Mouse (Mus musculus) heart, embryonic 14.5 days (tissue): ENCODE data around the gene Dab2. TPM values are rescaled to one million over a fixed set of nuclear protein-coding genes. Genes with fewer than 3 reads are reported as not detected.

Source experiments
- ATAC-seq: fragments of 200-750 bp; cut with Nextera tagmentation; 2 replicates; pipeline ENCODE4 v1.8.0; 2017; ENCODE audit warnings: low read depth, moderate TSS enrichment; ENCODE audit not compliant: insufficient number of reproducible peaks, insufficient read depth, low FRiP score
- H3K27ac ChIP-seq, 2 experiments: fragments of 200-500 bp in 1 of 2; fragments of 300-500 bp in 1 of 2; sonication (generic) in 1 of 2; replicated peaks in 1 of 2; 2 replicates each; pipeline ENCODE4 v1.5.1; 2012 to 2014; ENCODE audit warnings: low read depth in 2 of 2, low read length in 2 of 2, control low read depth in 1 of 2, mild to moderate bottlenecking in 1 of 2, mixed read lengths in 1 of 2; ENCODE audit not compliant: control insufficient read depth in 1 of 2, insufficient read depth in 1 of 2
- H3K27me3 ChIP-seq: fragments of 300-500 bp; sonication (generic); 2 replicates; pipeline ENCODE4 v1.6.1; 2014; ENCODE audit warnings: mild to moderate bottlenecking, low read length, control low read depth; ENCODE audit not compliant: control insufficient read depth, insufficient read depth
- H3K36me3 ChIP-seq: fragments of 300-500 bp; sonication (generic); 2 replicates; pipeline ENCODE4 v1.6.1; 2014; ENCODE audit warnings: mild to moderate bottlenecking, control low read depth, low read length, mixed read lengths; ENCODE audit not compliant: control insufficient read depth, insufficient read depth
- H3K4me1 ChIP-seq, 2 experiments: fragments of 200-500 bp in 1 of 2; fragments of 300-500 bp in 1 of 2; sonication (generic) in 1 of 2; 2 replicates each; pipeline ENCODE4 v1.6.1; 2012 to 2014; ENCODE audit warnings: low read length in 2 of 2, control low read depth in 1 of 2, mixed read lengths in 1 of 2; ENCODE audit not compliant: control insufficient read depth in 2 of 2, insufficient read depth in 2 of 2
- H3K4me2 ChIP-seq: fragments of 300-500 bp; sonication (generic); 2 replicates; pipeline ENCODE4 v1.6.1; 2014; ENCODE audit warnings: mild to moderate bottlenecking, low read length
- H3K4me3 ChIP-seq, 2 experiments: fragments of 200-500 bp in 1 of 2; fragments of 300-500 bp in 1 of 2; sonication (generic) in 1 of 2; 2 replicates each; pipeline ENCODE4 v1.5.1; 2012 to 2014; ENCODE audit warnings: low read length in 2 of 2, mild to moderate bottlenecking in 2 of 2, control low read depth in 1 of 2, low read depth in 1 of 2, moderate library complexity in 1 of 2; ENCODE audit not compliant: control insufficient read depth in 1 of 2, insufficient read depth in 1 of 2
- H3K9ac ChIP-seq: fragments of 300-500 bp; sonication (generic); 2 replicates; pipeline ENCODE4 v1.6.1; 2014; ENCODE audit warnings: mild to moderate bottlenecking, low read length
- H3K9me3 ChIP-seq: fragments of 300-500 bp; sonication (generic); 2 replicates; pipeline ENCODE4 v1.6.1; 2016; ENCODE audit warnings: low read length, control low read depth; ENCODE audit not compliant: control insufficient read depth
- whole genome bisulfite sequencing: fragments of 180-500 bp; shearing (Covaris S2); extraction: QIAGEN DNeasy Blood & Tissue Kit; methylation state at CpG from one replicate; pipeline ENCODE4 v1.1.7; 2014; 5-methylcytosine and 5-hydroxymethylcytosine counted together
- polyA plus RNA-seq: library from polyadenylated mRNA; unstranded; fragments of >200 nt; fragmentation: Nextera tagmentation; extraction: Ambion mirVana; gene quantifications from 2 replicates; pipeline ENCODE4 v1.2.1, GENCODE M21; 2014

Gene Dab2
- polyA plus RNA-seq, 1 experiment from 2014 or later = 36.4 TPM

DNA sequence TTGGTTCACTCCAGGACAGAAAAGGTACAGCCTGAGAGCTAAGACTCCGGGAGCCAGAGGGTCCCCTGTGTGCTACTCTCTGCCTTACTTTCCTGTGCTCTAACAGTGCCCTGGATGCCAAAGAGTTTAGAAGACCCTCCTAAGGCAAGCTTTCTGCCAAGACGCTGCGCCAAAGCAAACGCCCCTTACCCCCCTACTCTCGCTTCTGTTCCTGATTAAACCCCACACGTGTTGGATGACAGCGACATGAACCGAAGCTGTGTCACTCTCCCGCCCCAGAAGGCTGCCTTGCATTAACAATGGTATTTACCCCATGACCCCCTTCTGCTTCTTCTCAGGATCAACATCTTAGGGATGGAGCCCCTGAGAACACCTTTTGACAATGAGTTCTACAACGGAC lies 167.4 kb downstream of the Dab2 start:
- ATAC-seq = no peak
- no peaks in the 10 kb centered on the region for H3K4me1 ChIP-seq
- no peaks in the 10 kb centered on the region for H3K36me3 ChIP-seq
- H3K4me2 ChIP-seq = no peak overlapping the region
- no peak overlapping the region for H3K9ac ChIP-seq
- no peak overlapping the region for H3K4me3 ChIP-seq
- no peaks in the 10 kb centered on the region for H3K9me3 ChIP-seq
- WGBS = 72% methylated on average over 10 of the region's 10 CpGs
- no peaks in the 10 kb centered on the region for H3K27me3 ChIP-seq
- no peak overlapping the region for H3K27ac ChIP-seq

DNA sequence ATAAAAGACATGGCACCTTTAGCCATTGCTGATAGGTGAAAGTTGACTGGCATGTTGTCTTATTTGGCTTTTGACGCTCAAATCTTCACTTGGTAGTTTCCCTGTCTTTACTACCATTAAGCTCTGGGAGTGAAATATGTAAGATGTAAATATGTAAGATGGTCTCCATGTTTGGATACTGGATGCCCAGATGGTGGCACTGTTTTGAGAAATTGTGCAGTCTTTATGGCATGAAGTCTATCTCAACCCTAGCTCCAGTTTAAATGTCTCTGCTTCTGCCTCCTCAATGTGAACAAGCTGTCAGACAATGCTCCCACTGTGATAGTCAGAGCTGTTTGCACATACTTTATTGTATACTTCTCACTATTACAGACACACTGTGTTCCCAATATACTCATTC lies 169.3 kb downstream of the Dab2 start:
- H3K9me3 ChIP-seq = no peaks in the 10 kb centered on the region
- ATAC-seq = no peak
- no peak overlapping the region for H3K27ac ChIP-seq
- no peak overlapping the region for H3K4me2 ChIP-seq
- WGBS = 87% methylated on average over 1 of the region's 1 CpGs
- no peaks in the 10 kb centered on the region for H3K4me1 ChIP-seq
- no peak overlapping the region for H3K9ac ChIP-seq
- H3K27me3 ChIP-seq = no peaks in the 10 kb centered on the region
- no peak overlapping the region for H3K4me3 ChIP-seq
- no peaks in the 10 kb centered on the region for H3K36me3 ChIP-seq

DNA sequence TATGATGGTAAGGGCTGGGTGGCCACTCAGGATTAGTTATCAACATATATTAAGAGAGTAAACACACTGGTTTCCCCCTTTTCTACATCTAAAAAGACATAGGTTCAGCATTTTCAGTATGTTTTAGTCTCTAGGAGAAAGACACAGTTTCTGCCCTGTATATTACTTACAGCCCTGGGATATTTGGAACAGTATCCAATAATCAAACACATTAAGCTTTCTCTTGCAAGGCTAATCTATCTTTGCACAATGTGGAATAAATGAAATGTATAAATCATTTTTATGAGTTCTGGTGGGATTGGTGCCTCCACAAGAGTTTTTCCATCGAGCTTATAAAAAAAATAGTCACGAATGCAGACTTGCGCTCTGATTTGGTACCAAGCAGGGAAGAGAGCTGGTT lies 169.8 kb downstream of the Dab2 start:
- Histone ChIP-seq H3K9ac (no peak overlapping the region), H3K27ac (no peak overlapping the region), H3K27me3 (no peaks in the 10 kb centered on the region), H3K4me2 (no peak overlapping the region), H3K4me3 (no peak overlapping the region), H3K4me1 (no peaks in the 10 kb centered on the region), H3K9me3 (no peaks in the 10 kb centered on the region), H3K36me3 (no peaks in the 10 kb centered on the region)
- no peak for ATAC-seq
- WGBS = 90% methylated on average over 3 of the region's 3 CpGs

DNA sequence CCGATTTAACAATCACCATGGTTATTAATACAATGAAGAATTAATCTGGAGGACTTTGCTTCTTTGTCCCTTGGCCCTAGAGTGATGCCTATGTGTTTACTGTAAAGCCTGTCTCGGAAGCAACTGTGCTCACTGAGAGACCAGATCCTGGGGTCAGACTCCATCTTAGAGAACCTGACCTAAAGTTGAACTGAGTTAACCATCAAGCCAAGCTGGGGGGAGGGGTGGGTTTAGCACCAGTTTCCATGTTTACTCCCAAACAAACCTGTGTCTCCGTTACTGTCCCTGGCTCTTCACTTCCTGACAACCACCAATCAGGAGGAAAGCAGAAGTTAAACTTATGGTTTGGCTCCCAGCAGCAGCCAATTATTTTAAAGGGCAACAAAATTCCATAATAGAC lies 184.0 kb downstream of the Dab2 start:
- H3K4me1 ChIP-seq = no peaks in the 10 kb centered on the region
- H3K9ac ChIP-seq = no peak overlapping the region
- H3K36me3 ChIP-seq = no peaks in the 10 kb centered on the region
- H3K27ac ChIP-seq = no peak overlapping the region
- no peak overlapping the region for H3K4me2 ChIP-seq
- no peak overlapping the region for H3K4me3 ChIP-seq
- H3K9me3 ChIP-seq = no peaks in the 10 kb centered on the region
- no peak for ATAC-seq
- no peaks in the 10 kb centered on the region for H3K27me3 ChIP-seq
- 62% methylated on average over 3 of the region's 3 CpGs for WGBS

Other genes with a start within 250 kb of the Dab2 start
- not detected in 2 replicates for gene C9, start 145.5 kb downstream of the Dab2 start, polyA plus RNA-seq
- gene Fyb, start 223.1 kb downstream of the Dab2 start, polyA plus RNA-seq = 3.9 and 4.7 TPM in 2 replicates